Mouse (Mus musculus) megakaryocyte-erythroid progenitor cell, adult 5-6 weeks (primary cell): Measurements from ENCODE around the gene Sftpd. TPM values are rescaled to one million over a fixed set of nuclear protein-coding genes. Genes with fewer than 3 reads are reported as not detected.

Source experiments
- total RNA-seq, 2 experiments: library from RNA; stranded (forward) in 1 of 2; stranded (reverse) in 1 of 2; fragments of 200-1000, 215-1000 nt in 1 of 2; fragments of >200 nt in 1 of 2; fragmentation: Nextera tagmentation in 1 of 2; gene quantifications; 2 replicates each; pipeline ENCODE4 v1.2.3; 2014 to 2017

The Sftpd gene
- total RNA-seq, 2 experiments from 2014 or later = not detected

Other genes with a start within 250 kb of the Sftpd start
- gene Tspan14, start 218.3 kb downstream of the Sftpd start, total RNA-seq (2014; fragmentation: Nextera tagmentation) = 8.6 and 13.3 TPM in 2 replicates
- 9.3 and 12.9 TPM in 2 replicates for gene Tspan14, start 218.3 kb downstream of the Sftpd start, total RNA-seq (2017)
- gene Fam213a, start 171.4 kb downstream of the Sftpd start, total RNA-seq (2014; fragmentation: Nextera tagmentation) = 29.9 and 70.4 TPM in 2 replicates
- 73.6 and 75.3 TPM in 2 replicates for gene Fam213a, start 171.4 kb downstream of the Sftpd start, total RNA-seq (2017)
- gene Dydc2, start 115.9 kb downstream of the Sftpd start, total RNA-seq (2014; fragmentation: Nextera tagmentation) = not detected in 2 replicates
- gene Dydc2, start 115.9 kb downstream of the Sftpd start, total RNA-seq (2017) = not detected in 2 replicates
- gene Dydc1, start 112.2 kb downstream of the Sftpd start, total RNA-seq (2014; fragmentation: Nextera tagmentation) = not detected in 2 replicates
- not detected in 2 replicates for gene Dydc1, start 112.2 kb downstream of the Sftpd start, total RNA-seq (2017)
- not detected in 2 replicates for gene Mat1a, start 80.1 kb downstream of the Sftpd start, total RNA-seq (2014; fragmentation: Nextera tagmentation)
- gene Mat1a, start 80.1 kb downstream of the Sftpd start, total RNA-seq (2017) = not detected in 2 replicates
- not detected in 2 replicates for gene Sftpa1, start 53.4 kb downstream of the Sftpd start, total RNA-seq (2014; fragmentation: Nextera tagmentation)
- not detected in 2 replicates for gene Sftpa1, start 53.4 kb downstream of the Sftpd start, total RNA-seq (2017)
- not detected in 2 replicates for gene Mbl1, start 33.7 kb downstream of the Sftpd start, total RNA-seq (2014; fragmentation: Nextera tagmentation)
- gene Mbl1, start 33.7 kb downstream of the Sftpd start, total RNA-seq (2017) = not detected in 2 replicates
- gene Gm2832, start 93.7 kb upstream of the Sftpd start, total RNA-seq (2014; fragmentation: Nextera tagmentation) = not detected in 2 replicates
- gene Gm2832, start 93.7 kb upstream of the Sftpd start, total RNA-seq (2017) = not detected in 2 replicates
- gene Gm5798, start 163.5 kb upstream of the Sftpd start, total RNA-seq (2014; fragmentation: Nextera tagmentation) = not detected in 2 replicates
- gene Gm5798, start 163.5 kb upstream of the Sftpd start, total RNA-seq (2017) = not detected in 2 replicates
- not detected in 2 replicates for gene Gm7945, start 201.2 kb upstream of the Sftpd start, total RNA-seq (2014; fragmentation: Nextera tagmentation)
- not detected in 2 replicates for gene Gm7945, start 201.2 kb upstream of the Sftpd start, total RNA-seq (2017)
- not detected in 2 replicates for gene Gm6482, start 223.1 kb upstream of the Sftpd start, total RNA-seq (2014; fragmentation: Nextera tagmentation)
- gene Gm6482, start 223.1 kb upstream of the Sftpd start, total RNA-seq (2017) = not detected in 2 replicates